Mouse (Mus musculus): ENCODE data around the gene Dhx37.

DNA sequence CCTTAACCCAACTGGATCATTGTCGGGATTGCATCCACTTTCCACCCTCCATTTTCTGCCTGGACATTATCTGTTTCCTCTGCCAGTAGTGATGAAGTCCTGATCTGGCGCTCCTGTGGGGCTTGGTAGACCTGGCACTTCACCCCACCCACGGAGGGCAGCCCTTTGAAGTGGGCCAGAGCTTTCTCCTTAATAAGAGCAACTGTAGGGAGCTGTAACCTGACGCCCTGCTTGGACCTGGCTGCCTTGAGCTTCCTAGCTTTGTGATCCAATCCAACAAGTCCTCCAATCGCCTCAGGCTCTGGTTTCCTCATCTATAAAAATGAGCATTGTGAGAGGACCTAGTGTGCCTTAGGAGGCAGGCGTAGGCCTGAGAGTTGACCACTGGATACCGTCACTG lies 43.6 kb upstream of the Dhx37 start:
- TF ChIP-seq CTCF (IDR thresholded peaks at IDR 0.05; ENCODE audit: extremely low read depth, insufficient read length, insufficient replicate concordance, low read depth, low read length) (no peak), POLR2A (IDR thresholded peaks at IDR 0.05; ENCODE audit: low read depth, low read length) (no peak)
